Mouse (Mus musculus): ENCODE data around the gene Fam168b. TPM values are rescaled to one million over a fixed set of nuclear protein-coding genes. Genes with fewer than 3 reads are reported as not detected.

Gene Fam168b
- polyA plus RNA-seq, 1 experiment from 2014 or later, result 83.2 TPM

DNA sequence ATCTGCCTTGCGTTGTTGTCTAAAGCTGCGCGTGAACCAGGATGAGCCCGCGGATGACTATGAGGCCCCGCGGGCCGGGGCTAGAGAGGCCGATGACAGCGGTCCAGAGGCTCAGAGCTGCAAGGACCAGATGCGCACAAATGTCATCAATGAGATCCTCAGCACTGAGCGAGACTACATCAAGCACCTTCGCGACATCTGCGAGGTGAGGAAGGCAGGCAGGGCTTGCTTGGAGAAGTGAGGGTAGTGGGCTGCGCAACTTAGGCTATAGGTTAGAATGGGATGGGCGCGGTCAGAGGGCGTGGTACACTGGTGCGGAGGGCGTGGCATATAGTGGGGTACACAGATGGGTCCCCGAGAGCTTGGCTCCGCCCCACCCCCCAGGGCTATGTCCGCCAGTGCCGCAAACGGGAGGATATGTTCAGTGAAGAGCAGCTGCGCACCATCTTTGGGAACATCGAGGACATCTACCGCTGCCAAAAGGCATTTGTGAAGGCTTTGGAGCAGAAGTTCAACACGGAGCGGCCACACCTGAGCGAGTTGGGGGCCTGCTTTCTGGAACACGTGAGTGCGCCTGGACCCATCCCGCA is 36.8 kb downstream of the Fam168b start:
- no peaks in the 10 kb centered on the region for H3K9me3 ChIP-seq (ENCODE audit: low read length)
- peaks cover 9% of the 10 kb centered on the region; the same call in 1 of the 2 replicates for H3K36me3 ChIP-seq (ENCODE audit: insufficient read depth, low read length)
- no peak overlapping the region for H3K9ac ChIP-seq (replicated peaks; ENCODE audit: low read length)
- ATAC-seq (ENCODE audit: low FRiP score, low TSS enrichment), result no peak
- H3K4me2 ChIP-seq (replicated peaks; ENCODE audit: low read depth, low read length), result no peak overlapping the region
- WGBS, result 25% methylated on average over 35 of the region's 35 CpGs
- no peaks in the 10 kb centered on the region for H3K27me3 ChIP-seq (ENCODE audit: insufficient read depth, low read length)
- peaks cover 10% of the 10 kb centered on the region for H3K4me1 ChIP-seq (ENCODE audit: insufficient read depth, low read length)
- no peak overlapping the region for H3K27ac ChIP-seq (ENCODE audit: low read length)
- no peak overlapping the region for H3K4me3 ChIP-seq (ENCODE audit: low read length)

DNA sequence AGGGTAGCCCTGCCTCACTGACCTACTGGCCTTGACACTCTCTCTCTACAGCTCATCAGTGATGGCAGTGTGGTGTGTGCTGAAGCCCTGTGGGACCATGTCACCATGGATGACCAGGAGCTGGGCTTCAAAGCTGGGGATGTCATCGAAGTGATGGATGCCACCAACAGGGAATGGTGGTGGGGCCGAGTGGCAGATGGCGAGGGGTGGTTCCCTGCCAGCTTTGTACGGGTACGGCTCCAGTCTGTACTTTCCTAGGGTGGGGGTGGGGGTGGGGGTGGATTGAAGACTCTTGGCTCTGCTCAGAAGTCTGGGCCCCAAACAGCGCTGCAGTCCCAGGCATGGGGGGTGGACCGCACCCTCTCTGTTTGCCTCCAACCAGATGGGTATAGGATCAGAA is 38.0 kb downstream of the Fam168b start:
- WGBS, result 93% methylated on average over 7 of the region's 7 CpGs
- Histone ChIP-seq H3K9me3 (ENCODE audit: low read length) (no peaks in the 10 kb centered on the region), H3K36me3 (ENCODE audit: insufficient read depth, low read length) (peaks cover 6% of the 10 kb centered on the region; the same call in 1 of the 2 replicates), H3K4me1 (ENCODE audit: insufficient read depth, low read length) (peaks cover 12% of the 10 kb centered on the region), H3K4me2 (replicated peaks; ENCODE audit: low read depth, low read length) (no peak overlapping the region), H3K27me3 (ENCODE audit: insufficient read depth, low read length) (no peaks in the 10 kb centered on the region), H3K9ac (replicated peaks; ENCODE audit: low read length) (no peak overlapping the region), H3K27ac (ENCODE audit: low read length) (no peak overlapping the region), H3K4me3 (ENCODE audit: low read length) (no peak overlapping the region)
- ATAC-seq (ENCODE audit: low FRiP score, low TSS enrichment), result no peak

DNA sequence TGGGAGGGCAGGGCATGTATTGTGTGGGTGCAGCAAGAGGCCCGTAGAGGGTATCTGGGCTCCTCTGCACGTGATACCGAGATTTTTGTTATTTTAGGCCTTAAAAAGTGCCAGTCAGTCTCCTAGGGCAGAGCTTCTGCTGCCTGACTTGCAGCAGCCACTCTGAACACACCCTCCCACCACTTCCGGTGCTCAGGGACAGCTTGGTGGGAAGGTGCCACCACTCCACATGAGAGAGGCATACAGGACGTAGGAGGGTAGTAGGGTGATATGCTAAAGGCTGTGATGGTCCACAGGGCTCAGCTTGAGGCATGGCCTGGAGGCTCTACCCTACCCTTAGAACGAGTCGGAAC is 40.6 kb downstream of the Fam168b start:
- ATAC-seq (ENCODE audit: low FRiP score, low TSS enrichment), result no peak
- 28% methylated on average over 7 of the region's 7 CpGs for WGBS

DNA sequence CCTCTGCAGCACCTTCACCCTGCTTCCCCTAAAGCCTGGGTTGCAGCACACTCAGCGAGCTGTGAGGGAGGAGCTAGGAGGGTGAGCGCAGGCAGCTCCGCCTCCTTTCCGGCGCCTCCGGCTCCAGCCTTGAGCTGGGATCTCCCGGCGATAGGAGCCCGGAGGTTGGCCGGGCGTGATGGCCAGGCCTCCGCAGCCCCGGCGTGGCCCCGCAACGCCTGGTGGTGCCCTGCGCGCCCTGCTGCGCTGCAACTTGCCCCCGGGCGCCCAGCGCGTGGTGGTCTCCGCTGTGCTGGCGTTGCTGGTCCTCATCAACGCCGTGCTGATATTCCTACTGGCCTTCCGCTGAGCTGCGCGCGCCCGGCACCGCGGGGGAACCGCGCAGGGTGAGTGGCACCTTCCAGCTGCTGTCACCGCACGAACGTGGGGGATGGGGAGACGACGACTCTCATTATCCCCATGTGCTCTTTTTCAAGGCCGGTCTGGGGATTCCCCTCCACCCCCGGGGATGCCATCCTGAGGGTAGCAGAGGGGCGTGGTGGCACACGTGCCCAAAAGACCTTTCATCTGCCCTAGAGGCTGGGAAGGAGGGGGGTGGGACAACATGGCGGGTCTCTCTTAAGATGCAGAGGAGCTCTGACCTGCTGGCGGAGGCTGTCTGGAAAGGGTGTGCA is 41.1 kb downstream of the Fam168b start:
- ATAC-seq (ENCODE audit: low FRiP score, low TSS enrichment), result peak; percentile 93
- peaks cover 12% of the 10 kb centered on the region for H3K4me1 ChIP-seq (ENCODE audit: insufficient read depth, low read length)
- no peaks in the 10 kb centered on the region for H3K27me3 ChIP-seq (ENCODE audit: insufficient read depth, low read length)
- H3K27ac ChIP-seq (ENCODE audit: low read length), result no peak overlapping the region
- peak overlapping the region; percentile 73 for H3K9ac ChIP-seq (replicated peaks; ENCODE audit: low read length)
- peak overlapping the region; percentile 62 for H3K4me3 ChIP-seq (ENCODE audit: low read length)
- H3K36me3 ChIP-seq (ENCODE audit: insufficient read depth, low read length), result no peaks in the 10 kb centered on the region
- H3K9me3 ChIP-seq (ENCODE audit: low read length), result no peaks in the 10 kb centered on the region
- H3K4me2 ChIP-seq (replicated peaks; ENCODE audit: low read depth, low read length), result peak overlapping the region; percentile 97
- under 1% methylated on average over 47 of the region's 47 CpGs for WGBS

More for the DNA sequence above, 40.6 kb downstream of the Fam168b start:
- H3K9ac ChIP-seq (replicated peaks; ENCODE audit: low read length), result peak overlapping the region; percentile 73
- peaks cover 12% of the 10 kb centered on the region for H3K4me1 ChIP-seq (ENCODE audit: insufficient read depth, low read length)
- peak overlapping the region; percentile 97 for H3K4me2 ChIP-seq (replicated peaks; ENCODE audit: low read depth, low read length)
- H3K27ac ChIP-seq (ENCODE audit: low read length), result no peak overlapping the region
- H3K4me3 ChIP-seq (ENCODE audit: low read length), result peak overlapping the region; percentile 62
- H3K9me3 ChIP-seq (ENCODE audit: low read length), result no peaks in the 10 kb centered on the region
- no peaks in the 10 kb centered on the region for H3K36me3 ChIP-seq (ENCODE audit: insufficient read depth, low read length)
- no peaks in the 10 kb centered on the region for H3K27me3 ChIP-seq (ENCODE audit: insufficient read depth, low read length)

GRCm38 (mm10) chr1:34799140-34799539 is 43.7 kb downstream of the Fam168b start:
- H3K27ac ChIP-seq (ENCODE audit: low read length), result no peak overlapping the region
- 72% methylated on average over 2 of the region's 2 CpGs for WGBS
- no peaks in the 10 kb centered on the region for H3K36me3 ChIP-seq (ENCODE audit: insufficient read depth, low read length)
- H3K9ac ChIP-seq (replicated peaks; ENCODE audit: low read length), result no peak overlapping the region
- H3K27me3 ChIP-seq (ENCODE audit: insufficient read depth, low read length), result no peaks in the 10 kb centered on the region
- no peak overlapping the region for H3K4me3 ChIP-seq (ENCODE audit: low read length)
- H3K4me1 ChIP-seq (ENCODE audit: insufficient read depth, low read length), result peaks cover 12% of the 10 kb centered on the region
- no peak for ATAC-seq (ENCODE audit: low FRiP score, low TSS enrichment)
- H3K9me3 ChIP-seq (ENCODE audit: low read length), result no peaks in the 10 kb centered on the region
- no peak overlapping the region for H3K4me2 ChIP-seq (replicated peaks; ENCODE audit: low read depth, low read length)

GRCm38 (mm10) chr1:34793304-34794300 is 49.3 kb downstream of the Fam168b start:
- Histone ChIP-seq H3K9me3 (ENCODE audit: low read length) (no peaks in the 10 kb centered on the region), H3K36me3 (ENCODE audit: insufficient read depth, low read length) (no peaks in the 10 kb centered on the region), H3K27me3 (ENCODE audit: insufficient read depth, low read length) (no peaks in the 10 kb centered on the region), H3K27ac (ENCODE audit: low read length) (no peak overlapping the region), H3K4me2 (replicated peaks; ENCODE audit: low read depth, low read length) (no peak overlapping the region), H3K9ac (replicated peaks; ENCODE audit: low read length) (no peak overlapping the region), H3K4me3 (ENCODE audit: low read length) (no peak overlapping the region), H3K4me1 (ENCODE audit: insufficient read depth, low read length) (no peaks in the 10 kb centered on the region)
- ATAC-seq (ENCODE audit: low FRiP score, low TSS enrichment), result 0 out of 2 replicates have a peak, but pooled peaks have one; percentile 31
- 71% methylated on average over 19 of the region's 19 CpGs for WGBS

DNA sequence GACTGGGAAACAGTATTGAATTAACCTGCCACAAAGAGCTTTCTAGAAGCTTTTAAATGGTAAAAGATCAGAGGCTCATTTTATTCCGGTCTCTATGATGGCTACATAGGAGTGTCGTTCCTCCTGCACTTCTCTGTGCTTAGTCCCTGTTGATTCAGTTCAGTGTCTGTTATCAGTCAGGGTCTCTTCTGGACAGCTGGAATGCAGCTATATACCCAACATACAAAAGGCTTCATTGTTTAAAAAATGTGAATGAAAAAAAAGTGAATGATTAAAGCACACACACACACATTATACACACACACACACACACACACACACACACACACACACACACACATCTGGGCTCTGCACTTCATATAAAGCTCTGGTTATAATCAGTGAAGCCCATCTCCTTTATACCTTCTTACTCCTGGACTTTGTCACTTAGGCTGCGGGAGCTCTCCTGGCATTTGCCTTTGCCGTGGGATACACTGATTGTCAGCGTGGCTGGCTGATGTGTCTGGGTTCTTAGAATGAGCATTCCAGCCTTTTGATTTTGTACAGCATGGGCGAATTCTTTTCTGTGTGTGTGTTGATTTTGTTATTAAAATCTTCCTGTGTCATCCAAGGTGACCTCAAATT is 59.2 kb downstream of the Fam168b start:
- no peak overlapping the region for H3K9ac ChIP-seq (replicated peaks; ENCODE audit: low read length)
- WGBS, result 61% methylated on average over 6 of the region's 6 CpGs
- H3K27me3 ChIP-seq (ENCODE audit: insufficient read depth, low read length), result no peaks in the 10 kb centered on the region
- ATAC-seq (ENCODE audit: low FRiP score, low TSS enrichment), result no peak
- H3K4me3 ChIP-seq (ENCODE audit: low read length), result no peak overlapping the region
- no peaks in the 10 kb centered on the region for H3K4me1 ChIP-seq (ENCODE audit: insufficient read depth, low read length)
- no peaks in the 10 kb centered on the region for H3K36me3 ChIP-seq (ENCODE audit: insufficient read depth, low read length)
- H3K9me3 ChIP-seq (ENCODE audit: low read length), result no peaks in the 10 kb centered on the region
- H3K27ac ChIP-seq (ENCODE audit: low read length), result no peak overlapping the region
- no peak overlapping the region for H3K4me2 ChIP-seq (replicated peaks; ENCODE audit: low read depth, low read length)

GRCm38 (mm10) chr1:34775870-34776269 is 67.0 kb downstream of the Fam168b start:
- Histone ChIP-seq H3K27me3 (ENCODE audit: insufficient read depth, low read length) (no peaks in the 10 kb centered on the region), H3K9ac (replicated peaks; ENCODE audit: low read length) (no peak overlapping the region), H3K4me2 (replicated peaks; ENCODE audit: low read depth, low read length) (no peak overlapping the region), H3K4me1 (ENCODE audit: insufficient read depth, low read length) (no peaks in the 10 kb centered on the region), H3K4me3 (ENCODE audit: low read length) (no peak overlapping the region), H3K27ac (ENCODE audit: low read length) (no peak overlapping the region), H3K36me3 (ENCODE audit: insufficient read depth, low read length) (no peaks in the 10 kb centered on the region), H3K9me3 (ENCODE audit: low read length) (peaks cover 3% of the 10 kb centered on the region; the same call in 1 of the 2 replicates)
- no peak for ATAC-seq (ENCODE audit: low FRiP score, low TSS enrichment)
- 92% methylated on average over 3 of the region's 3 CpGs for WGBS

DNA sequence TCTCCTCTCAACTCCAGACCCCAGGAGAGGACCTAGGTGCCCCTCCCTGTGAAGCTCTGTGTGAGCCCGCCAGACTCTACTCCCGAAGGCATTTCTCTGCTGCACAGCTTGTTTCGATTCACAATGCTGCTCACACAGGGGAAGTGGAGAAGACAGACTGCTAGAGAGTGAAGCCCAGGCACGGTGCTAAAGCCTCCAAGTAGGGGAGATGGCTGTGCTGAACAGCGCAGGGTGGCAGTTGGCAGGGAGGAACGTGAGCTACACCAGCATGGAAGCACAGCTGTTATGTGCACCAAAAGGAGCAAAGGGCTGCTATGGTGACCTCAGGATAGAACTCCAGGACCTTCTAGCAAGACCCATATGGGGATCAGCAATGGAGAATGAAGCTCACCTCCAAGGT is 74.0 kb downstream of the Fam168b start:
- ATAC-seq (ENCODE audit: low FRiP score, low TSS enrichment), result no peak
- no peaks in the 10 kb centered on the region for H3K4me1 ChIP-seq (ENCODE audit: insufficient read depth, low read length)
- H3K4me3 ChIP-seq (ENCODE audit: low read length), result no peak overlapping the region
- 64% methylated on average over 6 of the region's 6 CpGs for WGBS
- H3K27me3 ChIP-seq (ENCODE audit: insufficient read depth, low read length), result no peaks in the 10 kb centered on the region
- no peak overlapping the region for H3K4me2 ChIP-seq (replicated peaks; ENCODE audit: low read depth, low read length)
- no peak overlapping the region for H3K9ac ChIP-seq (replicated peaks; ENCODE audit: low read length)
- H3K9me3 ChIP-seq (ENCODE audit: low read length), result no peaks in the 10 kb centered on the region
- H3K27ac ChIP-seq (ENCODE audit: low read length), result no peak overlapping the region
- no peaks in the 10 kb centered on the region for H3K36me3 ChIP-seq (ENCODE audit: insufficient read depth, low read length)

Data from kidney, embryonic 16.5 days (tissue).